Mouse (Mus musculus) kidney, adult 18-20 months (tissue): ENCODE data around the gene Srp54b.
"Not testable (repeated sequence)": the region's sequence is repeated elsewhere in the genome, so short reads cannot be mapped to it uniquely, and the experiment has no call there.

Source experiments
- DNase-seq: peaks from one replicate; pipeline ENCODE4 v3.0.0; 2021

Srp54b gene

DNA sequence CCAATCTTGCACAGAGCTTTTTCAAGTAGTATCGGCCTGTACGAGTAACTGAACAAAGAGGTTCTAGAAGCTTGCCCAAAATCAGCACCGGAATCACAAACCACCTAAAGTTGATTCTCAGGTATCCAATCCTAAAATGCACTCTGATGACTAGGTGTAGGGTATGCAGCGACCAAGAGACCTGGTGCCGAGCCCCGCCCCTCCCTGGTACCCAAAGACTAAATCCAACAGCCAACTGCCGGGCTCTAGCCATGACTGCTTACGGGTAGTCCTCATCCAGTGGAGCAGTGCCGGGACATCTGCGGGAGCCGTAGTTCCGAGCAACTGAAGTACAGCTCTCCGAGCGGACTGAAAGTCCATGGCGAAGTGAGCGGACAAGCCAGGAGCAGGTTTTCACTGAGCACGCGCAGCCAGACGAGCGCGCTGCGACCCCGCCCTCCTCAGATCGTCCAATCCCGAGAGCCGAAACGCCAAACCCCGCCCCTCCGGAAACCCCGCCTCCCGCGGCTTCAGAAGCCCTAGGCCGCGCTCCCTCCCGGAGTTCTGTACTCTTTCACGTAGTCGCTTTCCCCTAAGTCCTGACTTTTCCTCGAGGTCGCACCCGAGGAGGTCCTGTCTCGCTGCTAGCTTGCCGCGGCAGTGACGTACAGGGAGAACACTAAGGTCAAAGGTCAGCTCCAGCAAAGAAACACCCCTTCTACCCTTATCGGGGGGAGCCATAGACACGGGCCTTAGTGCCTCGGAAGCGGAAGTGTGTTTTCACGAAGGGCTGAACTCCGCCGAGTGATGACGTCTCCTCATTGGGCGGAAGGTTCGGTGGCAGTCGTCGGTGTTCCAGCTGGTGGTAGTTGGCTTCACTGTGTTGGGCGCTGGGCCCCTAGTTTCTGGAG is at the start of gene Srp54b:
Gene Srp54b (plus strand): TSS at position 546 of the 890 bp plus-strand sequence.
- DNase-seq: not testable (repeated sequence)

DNA sequence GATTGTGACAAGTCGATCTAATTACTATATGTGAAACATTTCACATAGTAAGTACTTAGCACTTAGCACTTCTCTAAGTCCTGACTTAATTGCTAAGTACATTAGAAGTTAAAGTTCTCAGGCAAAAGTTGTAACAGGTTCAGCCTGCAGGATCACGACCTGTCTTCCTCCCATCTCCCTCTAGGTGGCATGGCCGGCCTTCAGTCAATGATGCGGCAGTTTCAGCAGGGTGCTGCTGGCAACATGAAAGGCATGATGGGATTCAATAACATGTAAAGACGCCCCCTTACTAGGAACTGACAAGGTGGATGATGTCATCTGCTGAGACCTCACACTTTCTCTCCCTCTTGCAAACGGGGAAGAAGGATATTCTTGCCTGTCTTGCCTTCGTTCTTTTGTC is 42.3 kb upstream of the Srp54b start:
- DNase-seq: not testable (repeated sequence)

DNA sequence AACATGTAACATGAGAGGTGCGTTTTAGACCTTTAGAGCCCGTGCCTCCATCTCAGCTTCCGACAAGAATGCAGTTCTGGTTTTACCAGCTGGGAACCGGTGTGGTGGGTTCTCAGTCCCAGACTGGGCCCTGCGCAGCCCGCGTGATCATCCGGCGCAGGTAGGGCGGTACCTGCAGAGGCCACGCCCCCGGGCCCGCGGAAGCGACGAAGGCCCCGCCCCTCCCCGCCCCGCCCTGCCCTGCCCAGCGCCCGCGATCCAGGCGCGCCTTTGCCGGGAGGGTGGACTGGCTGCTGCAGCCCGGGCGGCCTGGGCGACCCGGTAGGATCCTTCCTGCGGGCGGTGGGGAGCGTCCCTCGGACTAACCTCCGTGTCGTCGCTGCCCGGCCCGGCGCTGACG is 30.7 kb upstream of the Srp54b start, which contains the start of gene Fam177a:
Gene Fam177a (plus strand): TSS at position 228 of the 400 bp plus-strand sequence.
- DNase-seq: not testable (repeated sequence)

DNA sequence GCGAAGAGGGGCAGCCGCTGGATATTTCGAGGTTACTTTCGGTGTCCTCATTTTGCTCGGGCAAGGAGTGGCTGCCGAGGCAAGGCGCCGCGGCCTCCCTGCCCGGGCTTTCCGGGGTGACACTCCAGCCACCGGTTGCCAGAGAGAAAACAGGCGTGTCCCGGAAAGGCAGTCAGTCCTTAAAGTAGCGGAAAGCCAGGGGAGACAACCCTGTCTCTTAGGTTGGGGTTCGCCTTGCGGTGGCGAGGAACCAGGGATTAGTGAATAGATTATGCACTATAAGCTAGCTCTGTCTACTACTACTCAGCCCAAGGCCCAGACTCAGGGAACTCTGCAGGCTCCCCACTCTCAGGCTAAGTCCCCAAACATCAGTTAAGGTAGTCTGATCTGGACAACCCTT is 30.2 kb upstream of the Srp54b start:
- not testable (repeated sequence) for DNase-seq

DNA sequence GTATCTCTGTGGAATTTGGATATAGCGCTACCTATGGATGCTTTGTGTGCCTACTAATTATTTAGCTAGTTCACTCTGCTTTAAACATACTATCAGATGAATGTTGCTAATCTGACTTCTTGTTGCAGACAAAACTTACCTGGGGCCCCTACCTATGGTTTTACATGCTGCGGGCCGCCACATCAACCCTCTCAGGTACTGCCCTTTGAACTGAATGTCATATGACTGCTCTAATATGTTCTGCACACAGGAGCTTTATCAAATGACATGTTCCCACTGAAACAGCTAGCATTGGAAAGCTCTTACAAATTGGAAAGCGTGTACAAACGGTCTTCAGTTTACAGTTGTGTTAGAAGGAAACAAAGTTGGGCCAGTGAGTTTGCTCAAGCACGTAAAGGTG is 19.4 kb upstream of the Srp54b start:
- not testable (repeated sequence) for DNase-seq

DNA sequence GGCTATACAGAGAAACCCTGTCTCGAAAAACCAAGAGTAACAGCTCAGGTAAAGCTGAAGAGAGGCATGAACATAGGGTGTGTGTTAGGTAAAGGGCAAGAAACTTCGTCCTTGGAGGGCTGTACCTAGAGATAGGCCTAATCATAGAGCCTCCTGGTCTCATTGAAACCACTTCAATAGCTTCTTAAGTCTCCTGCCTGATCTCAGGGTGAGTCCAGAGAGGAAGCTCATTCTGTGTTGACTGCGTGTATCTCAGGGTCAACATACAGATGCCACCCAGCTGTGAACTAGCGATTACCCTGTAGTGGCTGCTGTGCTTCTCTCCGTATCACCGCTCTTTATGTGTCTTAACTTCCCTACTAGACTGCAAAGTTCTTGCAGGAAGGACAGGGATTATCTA is 17.0 kb upstream of the Srp54b start:
- not testable (repeated sequence) for DNase-seq

DNA sequence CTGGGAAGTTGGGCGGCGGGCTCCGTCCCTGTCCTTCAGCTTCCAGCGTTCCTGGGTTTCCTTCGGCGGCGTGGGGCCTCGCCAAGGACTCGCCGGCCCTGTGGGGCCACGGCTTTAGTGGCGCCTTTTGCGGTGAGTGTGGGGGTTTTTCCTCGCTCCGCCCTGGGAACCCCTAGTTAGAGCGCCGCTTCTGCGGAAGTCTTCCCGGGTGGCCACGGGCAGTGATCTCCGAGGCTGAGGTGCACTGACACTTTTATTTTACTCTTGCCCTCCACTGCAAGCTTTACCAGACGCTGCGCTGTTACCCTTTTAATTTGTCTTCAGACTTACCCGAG is 512 bp downstream of the Srp54b start:
- not testable (repeated sequence) for DNase-seq

DNA sequence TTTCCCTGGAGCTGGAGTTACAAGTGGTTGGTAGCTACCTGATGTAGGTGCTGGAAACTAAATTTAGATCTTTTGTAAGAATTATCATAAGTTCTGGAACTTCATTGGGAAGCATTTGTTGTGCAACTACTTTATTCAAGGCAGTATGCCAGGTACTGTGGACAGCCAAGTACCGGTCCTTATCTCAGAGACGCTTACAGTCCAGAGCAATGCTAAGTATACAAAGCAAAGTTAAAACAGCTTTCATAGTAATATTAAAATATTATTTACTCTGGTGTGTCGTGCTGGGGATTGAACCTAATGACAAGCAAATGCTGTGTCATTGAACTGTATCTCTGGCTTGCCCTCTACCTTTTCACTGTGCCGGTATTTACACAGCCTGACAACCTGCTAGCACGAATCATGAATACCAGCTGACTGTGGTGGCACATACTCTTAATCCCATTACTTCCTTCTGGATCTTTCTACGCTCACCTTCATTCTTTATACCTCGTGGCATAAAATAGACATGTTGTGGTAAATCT is 12.2 kb downstream of the Srp54b start:
- not testable (repeated sequence) for DNase-seq

DNA sequence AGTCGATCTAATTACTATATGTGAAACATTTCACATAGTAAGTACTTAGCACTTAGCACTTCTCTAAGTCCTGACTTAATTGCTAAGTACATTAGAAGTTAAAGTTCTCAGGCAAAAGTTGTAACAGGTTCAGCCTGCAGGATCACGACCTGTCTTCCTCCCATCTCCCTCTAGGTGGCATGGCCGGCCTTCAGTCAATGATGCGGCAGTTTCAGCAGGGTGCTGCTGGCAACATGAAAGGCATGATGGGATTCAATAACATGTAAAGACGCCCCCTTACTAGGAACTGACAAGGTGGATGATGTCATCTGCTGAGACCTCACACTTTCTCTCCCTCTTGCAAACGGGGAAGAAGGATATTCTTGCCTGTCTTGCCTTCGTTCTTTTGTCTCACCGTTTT is 32.8 kb downstream of the Srp54b start:
- DNase-seq: not testable (repeated sequence)

DNA sequence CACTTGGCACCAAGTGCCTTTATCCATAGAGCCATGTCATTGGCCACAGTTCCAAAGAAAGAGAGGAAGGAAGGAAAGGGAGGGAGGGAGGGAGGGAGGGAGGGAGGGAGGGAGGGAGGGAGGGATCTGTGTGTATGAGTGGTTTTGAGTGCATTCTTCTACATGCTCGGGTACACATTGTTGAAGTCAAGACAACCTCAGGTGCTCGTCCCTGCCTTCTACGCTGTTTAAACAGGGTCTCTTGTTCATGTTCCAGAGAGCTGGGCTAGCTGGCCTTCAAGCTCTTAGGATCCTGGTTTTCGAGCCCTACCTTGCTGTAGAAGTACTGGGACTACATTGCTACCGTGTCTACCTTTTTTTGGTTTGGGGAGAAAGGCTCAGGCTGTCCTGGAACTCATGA is 34.2 kb downstream of the Srp54b start:
- DNase-seq: not testable (repeated sequence)

DNA sequence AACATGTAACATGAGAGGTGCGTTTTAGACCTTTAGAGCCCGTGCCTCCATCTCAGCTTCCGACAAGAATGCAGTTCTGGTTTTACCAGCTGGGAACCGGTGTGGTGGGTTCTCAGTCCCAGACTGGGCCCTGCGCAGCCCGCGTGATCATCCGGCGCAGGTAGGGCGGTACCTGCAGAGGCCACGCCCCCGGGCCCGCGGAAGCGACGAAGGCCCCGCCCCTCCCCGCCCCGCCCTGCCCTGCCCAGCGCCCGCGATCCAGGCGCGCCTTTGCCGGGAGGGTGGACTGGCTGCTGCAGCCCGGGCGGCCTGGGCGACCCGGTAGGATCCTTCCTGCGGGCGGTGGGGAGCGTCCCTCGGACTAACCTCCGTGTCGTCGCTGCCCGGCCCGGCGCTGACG is 44.4 kb downstream of the Srp54b start, which contains the start of gene 1700047I17Rik2:
Gene 1700047I17Rik2 (plus strand): TSS at position 287 of the 400 bp plus-strand sequence.
- DNase-seq: not testable (repeated sequence)

DNA sequence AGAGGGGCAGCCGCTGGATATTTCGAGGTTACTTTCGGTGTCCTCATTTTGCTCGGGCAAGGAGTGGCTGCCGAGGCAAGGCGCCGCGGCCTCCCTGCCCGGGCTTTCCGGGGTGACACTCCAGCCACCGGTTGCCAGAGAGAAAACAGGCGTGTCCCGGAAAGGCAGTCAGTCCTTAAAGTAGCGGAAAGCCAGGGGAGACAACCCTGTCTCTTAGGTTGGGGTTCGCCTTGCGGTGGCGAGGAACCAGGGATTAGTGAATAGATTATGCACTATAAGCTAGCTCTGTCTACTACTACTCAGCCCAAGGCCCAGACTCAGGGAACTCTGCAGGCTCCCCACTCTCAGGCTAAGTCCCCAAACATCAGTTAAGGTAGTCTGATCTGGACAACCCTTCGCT is 44.9 kb downstream of the Srp54b start:
- not testable (repeated sequence) for DNase-seq

DNA sequence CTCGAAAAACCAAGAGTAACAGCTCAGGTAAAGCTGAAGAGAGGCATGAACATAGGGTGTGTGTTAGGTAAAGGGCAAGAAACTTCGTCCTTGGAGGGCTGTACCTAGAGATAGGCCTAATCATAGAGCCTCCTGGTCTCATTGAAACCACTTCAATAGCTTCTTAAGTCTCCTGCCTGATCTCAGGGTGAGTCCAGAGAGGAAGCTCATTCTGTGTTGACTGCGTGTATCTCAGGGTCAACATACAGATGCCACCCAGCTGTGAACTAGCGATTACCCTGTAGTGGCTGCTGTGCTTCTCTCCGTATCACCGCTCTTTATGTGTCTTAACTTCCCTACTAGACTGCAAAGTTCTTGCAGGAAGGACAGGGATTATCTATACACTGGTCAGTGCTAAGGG is 58.0 kb downstream of the Srp54b start:
- DNase-seq: not testable (repeated sequence)

DNA sequence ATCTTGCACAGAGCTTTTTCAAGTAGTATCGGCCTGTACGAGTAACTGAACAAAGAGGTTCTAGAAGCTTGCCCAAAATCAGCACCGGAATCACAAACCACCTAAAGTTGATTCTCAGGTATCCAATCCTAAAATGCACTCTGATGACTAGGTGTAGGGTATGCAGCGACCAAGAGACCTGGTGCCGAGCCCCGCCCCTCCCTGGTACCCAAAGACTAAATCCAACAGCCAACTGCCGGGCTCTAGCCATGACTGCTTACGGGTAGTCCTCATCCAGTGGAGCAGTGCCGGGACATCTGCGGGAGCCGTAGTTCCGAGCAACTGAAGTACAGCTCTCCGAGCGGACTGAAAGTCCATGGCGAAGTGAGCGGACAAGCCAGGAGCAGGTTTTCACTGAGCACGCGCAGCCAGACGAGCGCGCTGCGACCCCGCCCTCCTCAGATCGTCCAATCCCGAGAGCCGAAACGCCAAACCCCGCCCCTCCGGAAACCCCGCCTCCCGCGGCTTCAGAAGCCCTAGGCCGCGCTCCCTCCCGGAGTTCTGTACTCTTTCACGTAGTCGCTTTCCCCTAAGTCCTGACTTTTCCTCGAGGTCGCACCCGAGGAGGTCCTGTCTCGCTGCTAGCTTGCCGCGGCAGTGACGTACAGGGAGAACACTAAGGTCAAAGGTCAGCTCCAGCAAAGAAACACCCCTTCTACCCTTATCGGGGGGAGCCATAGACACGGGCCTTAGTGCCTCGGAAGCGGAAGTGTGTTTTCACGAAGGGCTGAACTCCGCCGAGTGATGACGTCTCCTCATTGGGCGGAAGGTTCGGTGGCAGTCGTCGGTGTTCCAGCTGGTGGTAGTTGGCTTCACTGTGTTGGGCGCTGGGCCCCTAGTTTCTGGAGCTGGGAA is 75.0 kb downstream of the Srp54b start, which contains the start of gene Srp54c:
Gene Srp54c (plus strand): TSS at position 543 of the 894 bp plus-strand sequence.
- not testable (repeated sequence) for DNase-seq

DNA sequence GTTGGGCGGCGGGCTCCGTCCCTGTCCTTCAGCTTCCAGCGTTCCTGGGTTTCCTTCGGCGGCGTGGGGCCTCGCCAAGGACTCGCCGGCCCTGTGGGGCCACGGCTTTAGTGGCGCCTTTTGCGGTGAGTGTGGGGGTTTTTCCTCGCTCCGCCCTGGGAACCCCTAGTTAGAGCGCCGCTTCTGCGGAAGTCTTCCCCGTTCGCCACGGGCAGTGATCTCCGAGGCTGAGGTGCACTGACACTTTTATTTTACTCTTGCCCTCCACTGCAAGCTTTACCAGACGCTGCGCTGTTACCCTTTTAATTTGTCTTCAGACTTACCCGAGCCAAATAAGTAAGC is 75.6 kb downstream of the Srp54b start:
- peak; percentile 2 for DNase-seq
